Mouse (Mus musculus) cerebellum, postnatal 4 days (tissue): ENCODE data around the gene Rnf34.

Experiments
- DNase-seq, 2 experiments: peaks; one replicate each; pipeline ENCODE4 v3.0.0; 2022; ENCODE audit warnings: low spot score in 2 of 2, mixed read lengths in 1 of 2

The Rnf34 gene

DNA sequence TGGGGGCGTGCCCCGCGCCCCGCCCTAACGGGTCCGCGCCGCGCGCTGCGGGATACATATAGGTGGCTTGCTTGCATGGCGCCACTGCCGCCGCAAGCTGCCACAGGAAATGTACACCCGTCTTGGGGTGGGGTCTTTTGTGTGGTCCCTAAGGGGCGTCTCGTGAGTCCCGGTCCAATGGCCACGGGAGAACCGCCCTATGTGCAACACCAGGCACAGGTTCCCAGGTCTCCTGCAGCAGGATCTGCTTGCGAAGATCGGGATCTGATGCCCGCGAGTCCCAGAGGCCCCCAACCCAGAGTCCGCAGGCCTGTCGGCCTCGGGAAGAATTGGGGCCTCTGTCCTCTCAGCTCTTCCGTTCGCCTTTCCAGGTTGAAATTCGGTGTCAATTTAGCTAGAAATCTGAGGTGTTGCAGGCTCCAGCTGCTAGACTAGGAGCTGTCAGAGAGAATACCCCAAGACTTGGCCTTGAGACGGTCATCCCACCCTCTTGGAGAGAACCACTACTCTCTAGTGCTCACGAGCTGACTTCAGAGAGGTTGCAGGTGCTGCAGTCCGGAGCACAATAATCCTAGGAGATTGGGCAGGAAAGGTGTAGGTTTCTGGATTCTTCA, 50.8 kb downstream of the Rnf34 start:
- no peak for DNase-seq

GRCm38 (mm10) chr5:122901179-122901578, 51.3 kb downstream of the Rnf34 start:
- no peak for DNase-seq

- DNase-seq, result no peak
Measured at GRCm38 (mm10) chr5:122901666-122902065, 51.8 kb downstream of the Rnf34 start.

DNA sequence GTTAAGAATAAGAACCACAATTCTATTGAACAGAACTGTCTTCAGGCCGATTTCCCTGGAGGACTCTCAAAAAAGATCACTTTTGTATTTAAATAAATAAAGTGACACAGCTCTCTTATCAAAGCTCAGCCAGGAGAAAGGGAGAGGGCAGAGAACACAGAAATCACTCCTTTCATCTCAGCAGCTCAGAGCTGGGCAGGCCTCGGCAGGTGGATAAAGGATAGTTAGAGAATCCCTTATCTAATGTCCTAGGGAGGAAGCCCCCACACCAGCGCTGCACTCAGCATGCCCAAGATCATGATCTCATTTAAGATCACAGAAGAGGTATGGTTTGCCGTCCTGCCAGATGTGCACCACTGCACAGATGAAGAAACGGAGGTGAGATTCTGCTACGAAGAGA, 52.4 kb downstream of the Rnf34 start:
- DNase-seq, result no peak

- DNase-seq, result no peak
Measured at GRCm38 (mm10) chr5:122903165-122903564, 53.3 kb downstream of the Rnf34 start.

GRCm38 (mm10) chr5:122907182-122907581, 57.3 kb downstream of the Rnf34 start:
- DNase-seq, result no peak

GRCm38 (mm10) chr5:122908001-122908400, 58.2 kb downstream of the Rnf34 start:
- no peak for DNase-seq

GRCm38 (mm10) chr5:122909481-122909880, 59.6 kb downstream of the Rnf34 start:
- DNase-seq, result no peak

DNA sequence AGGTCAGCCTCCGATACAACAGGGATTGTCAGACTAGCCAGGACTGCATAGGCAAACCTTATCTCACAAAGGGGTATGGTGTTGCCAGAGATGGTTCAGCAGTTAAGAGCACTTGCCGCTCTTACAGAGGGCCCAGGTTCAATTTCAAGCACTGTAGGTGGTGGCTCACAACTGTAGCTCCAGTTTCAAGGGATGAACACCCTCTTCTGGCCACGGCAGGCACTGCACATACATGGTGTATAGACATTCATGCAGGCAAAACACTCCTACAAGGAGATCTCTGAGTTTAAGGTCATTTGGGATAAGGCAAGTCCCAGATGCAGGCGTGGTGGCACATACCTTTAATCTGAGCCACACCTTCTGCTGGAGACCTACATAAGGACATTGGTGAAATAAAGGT, 63.0 kb downstream of the Rnf34 start:
- no peak for DNase-seq

DNA sequence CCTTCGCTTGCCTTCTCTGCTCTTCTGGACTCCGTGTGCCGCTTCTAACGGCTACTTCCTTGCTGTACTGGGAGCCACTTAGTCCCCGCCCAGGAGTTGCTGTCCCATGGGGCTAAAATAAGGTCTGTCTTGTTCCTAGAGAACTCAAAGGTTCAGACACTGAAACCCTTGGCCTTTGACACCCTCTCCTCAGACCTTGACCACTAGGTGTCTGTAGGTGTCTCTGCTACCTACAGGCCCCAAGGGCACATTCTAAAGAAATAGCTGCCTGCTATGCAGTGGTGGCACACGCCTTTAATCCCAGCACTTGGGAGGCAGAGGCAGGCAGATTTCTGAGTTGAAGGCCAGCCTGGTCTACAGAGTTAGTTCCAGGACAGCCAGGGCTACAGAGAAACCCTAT, 66.3 kb downstream of the Rnf34 start:
- DNase-seq, result no peak

DNA sequence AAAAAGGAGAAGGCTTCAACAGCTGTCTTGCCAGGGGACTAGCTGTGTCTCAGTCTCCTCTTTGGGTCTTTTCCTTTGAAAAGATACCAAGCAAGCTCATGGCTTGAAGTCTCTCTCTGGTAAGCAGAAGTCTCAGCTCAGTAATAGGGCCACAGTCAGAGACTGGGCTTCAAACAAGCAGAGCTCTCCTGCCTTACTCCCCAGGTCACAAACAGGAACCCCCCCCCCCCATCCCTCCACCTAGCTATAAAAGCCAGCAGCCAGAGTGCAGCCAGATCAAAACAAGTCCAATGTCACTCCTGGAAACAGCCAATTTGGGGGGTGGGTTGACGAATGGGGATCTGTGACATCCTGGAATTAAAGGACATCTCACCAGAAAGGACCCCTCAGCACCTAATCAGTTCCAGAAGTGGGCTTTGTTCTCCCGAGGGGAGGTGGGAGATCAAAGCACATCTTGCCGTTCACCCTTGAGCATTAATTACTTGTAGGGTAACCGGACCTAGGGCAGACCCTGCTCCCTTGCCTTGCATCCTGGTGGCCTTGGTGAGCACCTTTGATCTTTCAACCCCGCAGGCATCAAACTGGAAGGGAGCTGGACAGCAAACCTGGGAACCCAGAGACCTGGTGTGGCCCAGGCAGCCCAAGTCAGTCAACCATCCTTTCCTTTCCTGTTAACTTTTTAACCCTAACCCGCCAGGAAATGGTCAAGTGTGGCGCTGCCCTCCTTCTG, 68.3 kb downstream of the Rnf34 start:
- DNase-seq, result no peak

GRCm38 (mm10) chr5:122920557-122920956, 70.7 kb downstream of the Rnf34 start:
- DNase-seq, result no peak
